Mouse (Mus musculus): ENCODE data around the gene Gpx1. TPM values are rescaled to one million over a fixed set of nuclear protein-coding genes. Genes with fewer than 3 reads are reported as not detected.
"Not testable (repeated sequence)": the region's sequence is repeated elsewhere in the genome, so short reads cannot be mapped to it uniquely, and the experiment has no call there.

Gpx1 gene
- total RNA-seq (2015; ENCODE audit: low replicate concordance) (5,168 and 5,395 TPM in 2 replicates), total RNA-seq (2017; ENCODE audit: low replicate concordance) (4,534 and 5,176 TPM in 2 replicates)

DNA sequence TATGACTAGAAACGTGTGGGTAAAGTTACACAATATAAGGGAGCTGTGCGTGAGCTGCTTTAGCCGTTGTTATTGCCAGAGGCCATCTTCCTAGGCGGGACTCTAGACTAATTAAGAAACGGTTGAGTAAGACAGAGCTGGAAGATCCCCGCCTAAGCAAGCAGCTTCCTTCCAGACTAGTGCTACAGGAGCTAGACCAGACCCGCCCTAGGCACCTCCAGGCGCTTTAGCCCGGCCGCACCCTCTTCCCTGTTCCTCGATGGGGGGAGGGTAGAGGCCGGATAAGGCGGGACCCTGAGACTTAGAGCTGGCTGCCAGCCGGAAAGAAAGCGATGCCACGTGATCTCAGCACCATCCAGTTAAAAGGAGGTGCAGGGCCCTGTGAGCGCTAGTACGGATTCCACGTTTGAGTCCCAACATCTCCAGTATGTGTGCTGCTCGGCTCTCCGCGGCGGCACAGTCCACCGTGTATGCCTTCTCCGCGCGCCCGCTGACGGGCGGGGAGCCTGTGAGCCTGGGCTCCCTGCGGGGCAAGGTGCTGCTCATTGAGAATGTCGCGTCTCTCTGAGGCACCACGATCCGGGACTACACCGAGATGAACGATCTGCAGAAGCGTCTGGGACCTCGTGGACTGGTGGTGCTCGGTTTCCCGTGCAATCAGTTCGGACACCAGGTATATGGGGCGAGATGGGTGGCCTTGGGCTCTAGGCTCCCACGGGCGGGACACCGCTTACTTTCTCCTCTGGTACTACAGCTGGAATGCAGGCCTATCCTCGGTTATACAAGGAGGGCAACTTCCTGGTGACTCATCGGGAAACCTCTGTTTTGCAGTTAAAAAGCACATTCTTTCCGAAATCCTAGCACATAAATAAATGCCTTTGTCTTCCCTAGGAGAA is at the start of gene Gpx1:
Gpx1 (plus strand) TSS at position 18 of the 896 bp plus-strand sequence.
- ATAC-seq (replicated peaks; ENCODE audit: low FRiP score, poor library complexity, severe bottlenecking): peak; percentile 71

DNA sequence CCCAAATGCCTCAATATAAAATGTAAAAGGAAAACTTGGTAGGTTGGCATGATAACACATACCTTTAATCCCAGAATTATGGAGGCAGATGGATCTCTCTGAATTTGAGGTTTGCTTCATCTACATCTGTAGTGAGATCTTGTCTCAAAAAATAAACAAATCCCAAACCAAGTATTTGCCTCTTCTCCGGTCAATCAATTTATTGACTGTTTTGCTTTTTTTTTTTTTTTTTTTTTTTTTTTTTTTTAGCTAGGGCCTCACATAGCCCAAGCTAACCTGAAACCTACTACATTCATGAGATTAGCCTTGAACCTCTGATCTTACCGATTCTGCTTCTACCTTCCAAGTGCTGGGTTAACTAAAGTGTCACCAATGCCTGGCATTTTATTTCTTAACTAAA is 49.4 kb upstream of the Gpx1 start:
- no peak for ATAC-seq (replicated peaks; ENCODE audit: low FRiP score, poor library complexity, severe bottlenecking)

GRCm38 (mm10) chr9:108290016-108290750 is 48.5 kb upstream of the Gpx1 start, which contains the start of gene Nicn1:
Nicn1 (plus strand) TSS chr9:108290429.
- ATAC-seq (replicated peaks; ENCODE audit: low FRiP score, poor library complexity, severe bottlenecking): peak; percentile 99

DNA sequence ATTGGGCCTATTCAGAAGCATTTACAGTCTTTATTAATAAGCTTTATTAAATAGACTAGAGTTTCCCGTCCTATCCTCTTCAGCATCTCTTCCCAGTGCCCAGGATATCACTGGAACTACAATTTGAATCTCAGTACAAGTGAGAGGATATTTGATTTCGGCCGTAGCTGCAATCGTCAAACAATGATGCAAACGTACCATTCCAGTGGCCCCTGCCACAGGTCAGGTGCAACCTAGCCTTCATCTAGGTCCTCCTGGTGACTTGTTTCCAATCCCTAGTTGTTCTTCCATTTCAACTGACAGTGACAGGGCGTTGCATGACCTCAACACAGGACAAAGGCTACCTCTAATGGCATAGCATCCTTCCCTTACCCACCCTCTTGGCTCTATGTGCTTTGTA is 47.9 kb upstream of the Gpx1 start:
- ATAC-seq (replicated peaks; ENCODE audit: low FRiP score, poor library complexity, severe bottlenecking): no peak

DNA sequence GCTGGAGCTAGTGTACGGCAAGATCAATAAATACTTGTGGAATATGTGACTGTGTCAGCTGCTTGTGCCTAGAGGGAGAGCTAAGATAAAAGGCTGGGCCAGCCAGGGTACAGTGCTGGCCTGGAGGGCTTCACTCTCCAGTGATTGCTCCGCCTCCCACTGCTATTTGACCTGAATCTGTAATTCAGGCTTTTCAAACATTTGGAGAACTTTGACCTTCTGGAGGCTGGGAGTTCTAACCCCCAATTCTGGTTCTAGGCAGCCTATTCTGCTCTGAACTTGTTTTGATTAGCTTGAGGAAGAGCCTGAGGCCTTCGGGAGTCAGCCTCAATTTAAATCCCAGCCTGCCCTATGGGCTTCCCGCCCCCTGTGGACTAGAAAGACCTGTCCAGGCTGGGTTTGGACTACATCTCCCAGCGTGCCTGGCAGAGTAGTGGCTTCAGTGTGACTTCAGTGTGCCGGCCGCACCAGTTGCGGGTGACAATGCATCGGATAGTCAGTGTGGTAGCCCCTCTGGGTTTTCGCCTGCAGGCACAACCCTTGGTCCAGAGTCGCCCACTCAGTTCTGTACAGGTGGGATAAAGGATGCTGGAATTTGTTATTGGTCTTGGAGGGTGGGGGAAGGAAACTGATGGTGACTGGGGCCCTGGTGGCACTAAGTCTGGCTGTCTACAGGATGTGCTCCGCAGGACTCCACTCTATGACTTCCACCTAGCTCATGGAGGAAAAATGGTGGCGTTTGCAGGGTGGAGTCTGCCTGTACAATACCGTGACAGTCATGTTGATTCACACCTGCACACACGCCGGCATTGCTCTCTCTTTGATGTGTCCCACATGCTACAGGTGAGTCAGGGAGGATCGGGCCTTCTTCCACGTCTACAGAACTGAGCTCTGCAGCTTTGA is 42.0 kb upstream of the Gpx1 start, which contains the start of gene Amt:
Amt (plus strand) TSS at position 401 of the 903 bp plus-strand sequence.
- ATAC-seq (replicated peaks; ENCODE audit: low FRiP score, poor library complexity, severe bottlenecking): 0 out of 2 replicates have a peak, but pooled peaks have one; percentile 20

DNA sequence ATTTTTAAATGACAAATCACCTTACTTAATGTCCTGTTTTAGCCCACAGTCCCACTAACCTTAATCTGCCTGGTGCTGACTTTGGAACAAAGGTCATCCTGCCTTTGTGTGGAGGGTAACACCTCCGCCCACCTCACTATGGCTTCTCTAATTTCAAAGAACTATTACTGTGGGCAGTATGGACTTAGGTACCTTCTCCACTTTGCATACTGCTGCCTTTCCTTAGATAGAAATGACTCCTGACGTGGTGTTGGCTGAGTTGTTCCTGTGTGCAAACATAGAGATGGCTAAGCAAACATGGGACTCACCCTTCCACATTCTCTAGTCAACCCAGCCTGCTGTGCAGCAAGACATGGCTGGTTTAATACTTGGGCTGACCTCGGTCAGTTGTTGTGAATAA is 36.9 kb upstream of the Gpx1 start:
- ATAC-seq (replicated peaks; ENCODE audit: low FRiP score, poor library complexity, severe bottlenecking): no peak

- ATAC-seq (replicated peaks; ENCODE audit: low FRiP score, poor library complexity, severe bottlenecking): no peak
Observed at GRCm38 (mm10) chr9:108304716-108305115, 34.0 kb upstream of the Gpx1 start.

DNA sequence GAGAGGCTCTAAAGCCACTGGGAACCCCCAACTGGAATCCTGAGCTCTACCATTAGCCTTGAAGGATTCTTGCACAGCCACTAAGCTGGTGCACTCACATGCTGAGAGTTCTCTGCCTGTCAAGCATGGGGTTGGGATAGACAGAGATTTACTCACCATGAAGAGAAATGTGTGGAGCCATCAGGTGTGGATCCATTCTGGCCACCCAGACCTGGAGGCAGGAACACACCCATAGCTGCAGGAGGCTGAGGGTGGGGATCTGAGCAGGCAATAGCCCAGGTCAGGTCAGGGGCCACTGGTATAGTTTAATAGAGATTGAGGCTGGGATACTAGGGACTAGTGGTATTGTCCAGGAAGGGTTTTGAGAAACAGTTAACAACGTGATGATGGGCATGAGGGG is 33.5 kb upstream of the Gpx1 start:
- peak; percentile 33 for ATAC-seq (replicated peaks; ENCODE audit: low FRiP score, poor library complexity, severe bottlenecking)

DNA sequence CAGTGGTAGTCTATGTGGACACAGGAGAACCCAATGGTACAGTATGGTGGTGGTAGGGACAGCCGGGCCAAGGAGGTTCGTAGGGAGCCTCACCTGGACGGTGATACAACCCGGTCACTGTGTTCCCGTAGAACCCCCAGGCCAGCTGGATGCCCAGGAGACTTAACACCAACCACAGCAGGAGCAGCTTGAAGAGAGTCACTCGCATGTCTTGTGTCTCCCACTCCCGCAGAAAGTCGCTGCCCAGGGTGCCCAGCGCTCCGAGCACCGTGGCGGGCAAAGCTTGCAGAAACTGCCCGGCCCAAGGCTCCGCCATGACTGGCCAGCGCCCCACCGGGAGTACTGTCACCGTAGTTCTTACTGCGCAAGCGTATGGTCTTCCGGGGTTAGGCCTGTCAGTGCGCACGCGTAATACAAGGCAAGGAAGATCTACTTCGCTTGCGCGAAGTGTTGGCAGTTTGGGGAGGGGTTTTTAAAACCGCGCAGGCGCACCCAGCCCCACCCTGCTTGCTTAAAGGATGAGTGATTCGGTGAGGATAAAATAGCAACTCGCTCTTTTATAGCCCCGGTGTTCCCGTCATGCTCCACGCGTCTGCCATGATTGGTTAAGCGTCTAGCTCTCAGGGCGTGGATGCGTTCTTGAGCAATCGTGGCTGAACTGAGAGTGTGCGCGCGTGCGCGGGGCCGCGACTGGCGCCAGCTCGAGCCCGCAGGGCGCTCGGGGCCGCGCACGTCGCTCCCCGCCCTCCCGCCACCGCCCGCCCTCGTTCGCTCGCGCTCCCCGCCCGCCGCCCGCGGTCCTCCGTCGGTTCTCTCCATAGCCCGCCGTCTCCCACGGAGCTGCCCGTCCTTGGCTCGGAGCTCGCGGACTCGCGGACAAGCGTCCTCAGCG is 32.8 kb upstream of the Gpx1 start, which contains the start of the genes Rhoa and Tcta:
Rhoa (plus strand) TSS at position 501 of the 892 bp plus-strand sequence.
Tcta (minus strand) TSS at position 532 of the 892 bp plus-strand sequence.
- peak; percentile 81 for ATAC-seq (replicated peaks; ENCODE audit: low FRiP score, poor library complexity, severe bottlenecking)

DNA sequence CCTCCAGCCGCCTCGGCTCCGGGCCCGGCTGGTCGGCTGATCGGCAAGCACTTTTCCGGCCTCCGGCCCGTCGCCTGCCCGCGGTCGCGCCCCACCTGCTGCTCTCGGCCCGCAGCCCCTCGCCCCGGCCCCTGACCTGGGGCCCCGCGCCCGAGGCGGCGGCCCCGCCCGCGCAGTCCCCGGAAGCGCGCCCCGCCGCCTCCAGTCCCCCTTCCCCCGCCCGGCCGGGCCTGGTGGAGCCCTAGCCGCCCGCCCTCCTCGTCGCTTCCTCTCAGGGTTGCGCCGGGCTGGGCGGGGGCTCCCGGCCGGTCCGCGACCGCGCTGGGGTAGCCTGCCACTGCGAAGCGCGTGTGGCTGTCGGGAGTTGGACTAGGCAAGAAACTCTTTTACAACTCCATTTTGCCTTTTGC is 32.1 kb upstream of the Gpx1 start:
- ATAC-seq (replicated peaks; ENCODE audit: low FRiP score, poor library complexity, severe bottlenecking): peak; percentile 46

DNA sequence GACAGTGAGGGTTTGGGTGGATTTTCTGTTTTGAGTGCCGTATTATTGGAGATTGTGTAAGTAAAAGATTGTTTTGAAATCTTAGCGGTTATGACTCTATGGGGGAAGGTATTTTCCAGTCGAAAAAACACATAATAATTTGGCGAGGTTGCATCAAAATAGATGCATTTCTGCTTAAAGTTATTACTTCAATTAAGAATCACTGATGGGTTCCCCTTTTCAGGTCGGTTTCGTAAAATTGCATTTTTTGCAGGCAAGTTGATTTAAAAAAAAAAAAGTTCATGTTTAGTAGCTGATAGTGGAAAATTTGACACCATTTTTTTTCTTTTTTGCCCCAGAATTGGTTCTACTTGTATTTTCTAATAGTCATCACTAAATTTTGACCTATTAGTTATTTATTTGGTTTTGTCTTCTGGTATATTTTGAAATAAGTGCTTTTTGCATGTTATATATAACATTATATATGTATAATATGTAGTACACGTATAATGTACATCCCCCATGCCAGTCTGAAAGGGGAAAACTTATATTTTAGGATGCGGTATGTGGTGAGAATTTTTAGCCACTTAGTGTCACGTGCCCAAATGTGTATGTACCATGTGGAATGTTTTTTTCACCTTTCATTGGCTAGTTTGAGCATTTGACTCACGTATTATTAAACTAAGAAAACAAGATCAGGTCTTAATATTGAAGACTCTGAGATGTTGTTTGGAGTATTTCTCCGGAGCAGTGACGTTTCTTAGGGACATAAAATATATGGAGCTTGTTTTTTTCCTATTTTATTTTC is 31.5 kb upstream of the Gpx1 start:
- ATAC-seq (replicated peaks; ENCODE audit: low FRiP score, poor library complexity, severe bottlenecking): peak; percentile 44

DNA sequence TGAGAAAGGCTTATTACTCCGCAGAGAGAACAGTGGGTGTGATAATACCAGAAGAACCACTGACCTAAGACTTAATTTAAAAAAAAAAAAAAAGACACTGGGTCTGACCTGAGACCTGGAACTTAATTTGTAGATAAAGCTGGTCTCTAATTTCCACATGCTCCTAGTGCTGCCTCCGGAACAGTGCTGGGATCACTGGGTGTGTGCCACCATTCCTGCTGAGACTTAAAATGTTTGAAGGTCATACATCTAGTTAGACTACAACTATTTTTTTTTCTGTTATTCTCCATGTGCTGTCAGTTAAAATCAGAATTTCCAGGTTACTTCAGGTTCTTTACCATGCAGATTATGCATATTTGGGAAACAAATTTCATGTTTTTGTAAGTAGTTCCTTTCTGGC is 30.6 kb upstream of the Gpx1 start:
- ATAC-seq (replicated peaks; ENCODE audit: low FRiP score, poor library complexity, severe bottlenecking): no peak

GRCm38 (mm10) chr9:108317572-108317971 is 21.1 kb upstream of the Gpx1 start:
- peak; percentile 68 for ATAC-seq (replicated peaks; ENCODE audit: low FRiP score, poor library complexity, severe bottlenecking)

GRCm38 (mm10) chr9:108318462-108318861 is 20.2 kb upstream of the Gpx1 start:
- ATAC-seq (replicated peaks; ENCODE audit: low FRiP score, poor library complexity, severe bottlenecking): no peak

DNA sequence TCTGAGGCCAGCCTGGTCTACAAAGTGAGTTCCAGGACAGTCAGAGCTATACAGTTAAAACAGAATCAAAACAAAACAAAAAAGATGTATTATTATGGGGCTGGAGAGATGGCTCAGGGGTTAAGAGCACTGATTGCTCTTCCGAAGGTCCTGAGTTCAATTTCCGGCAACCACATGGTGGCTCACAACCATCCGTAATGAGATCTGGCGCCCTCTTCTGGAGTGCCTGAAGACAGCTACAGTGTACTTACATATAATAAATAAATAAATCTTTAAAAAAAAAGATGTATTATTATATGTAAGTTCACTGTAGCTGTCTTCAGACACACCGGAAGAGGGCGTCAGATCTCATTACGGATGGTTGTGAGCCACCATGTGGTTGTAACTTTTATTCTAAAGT is 16.6 kb upstream of the Gpx1 start:
- ATAC-seq (replicated peaks; ENCODE audit: low FRiP score, poor library complexity, severe bottlenecking): not testable (repeated sequence)

DNA sequence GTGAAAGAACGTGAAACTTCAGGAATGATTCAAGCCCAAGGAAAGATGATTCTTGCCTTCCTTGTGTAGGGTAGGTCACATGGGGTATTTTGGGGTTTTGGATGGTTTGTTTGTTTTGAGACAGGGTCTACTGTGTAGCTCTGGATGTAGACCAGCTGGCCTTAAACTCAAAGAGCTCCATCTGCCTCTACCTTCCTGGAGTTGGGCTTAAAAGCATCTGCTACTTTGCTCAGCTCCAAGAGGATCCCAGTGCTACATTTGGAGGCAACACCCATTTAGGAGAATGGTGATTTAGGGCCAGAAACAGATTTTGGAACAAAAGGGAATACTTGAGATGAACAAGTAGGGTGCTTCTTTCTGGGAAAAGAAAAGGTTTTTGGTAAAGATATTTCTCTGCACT is 13.9 kb upstream of the Gpx1 start:
- no peak for ATAC-seq (replicated peaks; ENCODE audit: low FRiP score, poor library complexity, severe bottlenecking)

- no peak for ATAC-seq (replicated peaks; ENCODE audit: low FRiP score, poor library complexity, severe bottlenecking)
Observed at GRCm38 (mm10) chr9:108325811-108326210, 12.9 kb upstream of the Gpx1 start.

Data from erythroblast, adult 5-6 weeks (primary cell).